Mouse (Mus musculus) left cerebral cortex, adult 11 months (tissue): ENCODE data around the gene Anapc5.

Source experiments
- DNase-seq: peaks from one replicate; pipeline ENCODE4 v3.0.0; 2022; ENCODE audit warnings: low spot score

The Anapc5 gene

DNA sequence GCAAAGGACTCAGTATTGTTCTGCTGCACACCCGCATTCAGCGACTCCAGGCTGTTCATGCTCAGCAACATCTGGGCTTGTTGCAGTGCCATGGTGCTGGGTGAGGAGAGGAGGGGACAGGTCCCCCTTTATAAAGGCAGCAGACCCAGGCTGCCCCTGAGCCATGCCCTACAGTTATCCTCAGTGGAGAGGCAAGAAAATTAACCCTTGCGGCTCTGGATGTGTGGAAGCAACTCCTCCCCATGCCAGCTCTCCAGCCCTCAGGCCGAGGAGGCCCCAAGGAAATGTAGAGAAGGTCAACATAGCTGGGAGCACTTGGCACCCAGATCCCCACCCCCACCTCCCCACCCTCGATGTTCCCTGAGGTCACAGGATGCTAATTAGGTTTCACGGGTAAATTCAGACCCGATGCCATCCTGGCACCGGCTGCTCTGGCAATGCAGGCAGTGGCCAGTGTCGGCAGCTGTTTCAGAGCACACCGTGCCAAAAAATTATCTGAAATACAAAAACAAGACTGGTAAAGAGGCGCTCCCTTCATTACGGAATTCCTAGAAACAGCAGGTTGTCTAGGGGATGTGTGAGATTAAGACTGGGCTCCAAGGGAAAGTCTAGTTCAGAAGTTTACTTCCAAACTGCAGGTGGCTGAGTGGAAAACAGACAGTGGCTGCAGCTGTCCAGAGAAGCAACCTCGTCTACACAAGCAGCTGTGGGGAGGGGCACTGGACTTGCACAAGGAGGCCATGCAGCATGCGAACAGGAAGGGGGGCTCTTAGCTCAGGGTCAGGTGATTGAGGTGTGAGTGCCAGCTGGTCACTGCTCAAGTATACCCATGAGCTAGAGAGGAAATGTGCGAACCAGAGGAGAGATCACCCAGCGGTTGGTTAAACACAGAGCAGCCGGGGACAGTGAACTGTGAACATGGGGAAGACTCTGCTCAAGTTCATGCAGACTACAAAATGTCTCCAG is 21.5 kb downstream of the Anapc5 start:
- DNase-seq, result no peak

DNA sequence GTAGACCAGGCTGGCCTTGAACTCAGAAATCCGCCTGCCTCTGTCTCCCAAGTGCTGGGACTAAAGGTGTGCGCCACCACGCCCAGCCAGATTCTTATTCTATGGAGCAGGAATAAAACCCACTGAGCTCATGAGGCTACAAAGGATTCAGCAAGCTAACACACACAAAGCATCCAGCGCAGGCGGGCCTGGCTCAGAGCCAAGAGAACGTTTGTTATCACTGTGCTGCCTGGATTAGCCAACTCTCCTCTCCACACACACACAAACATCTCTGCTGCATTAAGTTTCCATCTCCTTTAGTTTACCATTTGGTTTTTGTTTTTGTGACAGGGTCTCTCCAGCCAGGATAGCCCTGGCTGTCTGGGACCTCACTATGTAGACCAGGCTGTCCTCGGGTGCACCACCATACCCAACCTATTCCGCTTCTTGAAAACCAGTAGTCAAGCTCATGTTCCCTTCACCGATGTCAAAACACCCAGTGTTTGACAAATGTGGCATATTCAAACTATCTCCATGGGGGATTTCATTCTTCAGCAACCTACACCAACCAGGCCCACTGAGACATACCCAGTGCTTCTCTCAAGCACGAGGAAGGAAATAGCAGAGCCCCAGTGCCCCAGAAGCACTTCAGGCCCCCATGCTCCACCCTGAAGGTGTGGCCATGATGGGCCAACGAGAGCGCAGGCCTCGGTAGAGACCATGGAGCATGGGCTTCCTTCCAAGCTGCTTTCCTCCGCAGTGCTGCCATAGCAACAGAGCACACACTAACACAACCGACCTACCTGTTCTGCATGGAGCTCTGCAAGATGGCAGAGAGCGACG is 22.4 kb downstream of the Anapc5 start:
- peak; percentile 66 for DNase-seq

DNA sequence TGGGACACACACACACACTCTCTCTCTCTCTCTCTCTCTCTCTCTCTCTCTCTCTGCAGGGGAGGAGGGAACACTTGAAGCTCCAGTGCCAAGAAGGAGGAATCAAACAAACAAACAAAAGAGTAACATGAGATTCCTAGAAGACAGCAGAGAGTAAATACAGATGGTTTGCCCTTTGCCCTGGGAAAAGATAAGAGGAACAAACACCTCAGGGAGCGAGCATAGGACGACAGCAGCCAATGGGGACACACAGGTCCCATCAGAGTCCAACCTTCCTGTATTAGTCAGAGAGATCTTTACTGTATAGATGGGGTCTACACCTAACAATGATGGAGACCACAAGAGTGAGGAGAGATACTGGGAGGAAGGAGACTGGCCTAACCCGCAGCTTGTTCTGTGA is 23.3 kb downstream of the Anapc5 start:
- no peak for DNase-seq

DNA sequence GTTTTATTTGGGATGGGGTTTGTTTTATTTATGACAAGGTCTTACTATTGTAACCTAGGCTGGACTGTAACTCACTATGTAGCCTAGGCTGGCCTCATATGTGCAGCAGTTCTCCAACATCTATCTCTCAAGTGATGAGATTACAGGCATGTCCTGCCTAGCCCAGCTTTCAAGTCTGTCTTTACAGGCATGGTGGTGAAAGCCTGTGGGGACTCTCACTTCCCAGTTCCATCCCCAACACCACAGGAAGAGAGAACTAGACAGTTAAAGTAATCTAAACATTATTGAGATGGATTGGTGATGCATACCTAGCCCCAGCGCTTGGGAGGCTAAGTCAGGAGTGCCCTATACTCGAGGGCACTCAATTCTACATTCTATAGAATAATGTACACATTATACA is 32.4 kb downstream of the Anapc5 start:
- no peak for DNase-seq

DNA sequence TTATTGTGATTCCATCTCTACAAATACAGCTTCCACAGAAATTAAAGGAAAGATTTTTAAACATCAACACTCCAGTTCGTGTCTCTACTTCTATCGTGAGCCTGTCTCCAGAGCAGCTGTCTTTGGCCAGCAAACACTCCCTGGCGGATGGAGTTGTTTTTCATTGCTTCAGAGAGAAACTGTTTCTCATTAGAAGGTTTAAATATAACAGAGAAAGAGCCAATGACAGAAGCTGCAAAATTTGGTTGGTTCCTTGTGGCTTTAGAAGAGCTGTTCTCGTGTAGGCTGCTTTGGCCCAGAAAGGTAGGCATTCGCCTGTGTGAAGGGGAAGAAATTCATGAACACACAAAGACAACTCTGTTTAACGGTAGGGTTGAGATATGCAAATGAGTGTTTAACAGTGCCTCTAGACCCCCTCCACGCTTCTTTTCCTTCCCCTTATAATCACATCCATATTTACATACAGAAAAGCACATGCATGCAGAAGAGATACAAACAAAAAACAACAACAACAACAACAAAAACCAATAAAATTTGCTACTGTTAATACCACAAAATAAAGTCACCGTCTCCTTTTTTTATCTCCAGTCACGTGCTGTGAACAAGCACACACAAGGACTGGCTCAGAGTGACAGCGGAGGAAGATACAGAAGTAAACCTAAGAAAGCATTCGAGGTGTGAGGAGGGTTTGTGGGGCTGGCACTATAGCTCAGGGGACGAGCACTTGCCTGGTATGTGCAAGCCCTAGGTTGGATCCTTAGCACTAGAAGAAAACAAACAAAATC is 34.9 kb downstream of the Anapc5 start:
- DNase-seq, result no peak

DNA sequence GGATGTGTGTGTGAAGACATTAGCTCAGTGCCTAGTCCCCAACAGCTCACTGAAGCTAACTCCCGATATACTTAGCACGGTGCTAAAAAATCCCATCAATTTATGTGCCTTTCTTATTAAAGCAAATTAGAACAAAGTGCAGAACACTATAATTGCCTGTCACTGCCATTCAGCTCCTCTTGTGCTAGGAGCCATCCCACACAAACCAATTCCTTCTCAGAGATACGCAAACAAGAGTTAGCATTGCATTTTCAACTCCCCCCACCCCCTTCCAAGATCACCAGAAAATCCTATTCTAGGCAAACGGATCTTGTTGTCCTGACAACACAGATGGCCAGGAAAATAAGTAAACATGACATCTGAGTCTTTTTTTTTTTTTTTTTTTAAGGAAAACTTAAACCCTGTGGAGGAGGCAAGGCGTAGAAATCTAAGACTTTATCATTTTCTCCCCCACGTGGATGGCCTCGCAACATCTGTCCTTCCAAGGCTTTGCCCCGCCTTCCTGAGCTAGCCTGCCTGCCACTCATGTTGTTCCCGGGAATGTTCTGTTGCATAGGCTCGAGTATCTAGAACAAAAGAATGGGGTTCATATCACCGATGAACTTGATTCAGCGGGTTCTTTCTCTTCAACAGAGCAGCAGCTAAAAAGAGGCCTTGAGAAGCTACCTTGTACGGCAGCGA is 37.3 kb downstream of the Anapc5 start:
- no peak for DNase-seq

DNA sequence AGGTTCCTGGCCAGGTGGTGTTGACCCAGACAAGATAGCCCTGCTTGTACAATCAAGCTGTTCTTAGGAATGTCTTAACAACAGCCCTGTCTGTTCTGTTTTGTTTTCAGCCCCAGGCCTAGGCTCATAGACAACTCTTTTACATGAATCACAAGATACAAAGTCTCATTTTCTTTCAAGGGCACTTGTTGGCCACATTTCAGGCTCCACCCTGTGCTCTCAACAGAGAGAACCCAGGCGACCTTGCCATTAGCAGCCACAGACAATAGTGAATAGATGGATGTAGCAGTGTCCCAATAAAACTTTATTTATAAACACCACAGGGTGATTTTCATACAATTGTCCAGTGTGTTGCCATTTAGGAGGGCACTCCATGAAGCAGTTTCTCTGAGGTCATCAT is 39.1 kb downstream of the Anapc5 start:
- DNase-seq, result no peak

DNA sequence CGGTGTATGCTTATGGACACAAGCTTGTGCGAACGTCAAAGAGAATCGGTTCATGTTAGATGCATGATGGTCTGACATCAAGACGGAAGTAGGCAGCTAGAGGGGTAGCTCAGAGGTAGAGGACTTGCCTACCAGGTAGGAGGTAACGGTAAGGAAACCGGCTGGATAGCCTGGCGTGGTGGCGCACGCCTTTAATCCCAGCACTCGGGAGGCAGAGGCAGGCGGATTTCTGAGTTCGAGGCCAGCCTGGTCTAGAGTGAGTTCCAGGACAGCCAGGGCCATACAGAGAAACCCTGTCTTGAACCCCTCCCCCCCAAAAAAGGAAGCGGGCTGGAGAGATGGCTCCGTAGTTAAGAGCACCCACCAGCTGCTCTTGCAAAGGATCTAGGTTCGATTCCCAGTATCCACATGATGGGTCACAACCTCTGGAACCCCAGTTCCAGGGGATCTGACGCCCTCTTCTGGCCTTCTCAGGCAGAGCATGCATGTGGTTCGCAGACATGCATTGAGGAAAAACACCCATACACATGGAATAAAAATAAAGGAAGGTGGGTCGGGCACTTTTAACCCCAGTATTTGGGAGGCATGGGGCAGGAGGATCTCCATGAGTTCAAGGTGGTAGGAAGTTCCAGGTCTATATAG is 40.2 kb downstream of the Anapc5 start:
- no peak for DNase-seq

DNA sequence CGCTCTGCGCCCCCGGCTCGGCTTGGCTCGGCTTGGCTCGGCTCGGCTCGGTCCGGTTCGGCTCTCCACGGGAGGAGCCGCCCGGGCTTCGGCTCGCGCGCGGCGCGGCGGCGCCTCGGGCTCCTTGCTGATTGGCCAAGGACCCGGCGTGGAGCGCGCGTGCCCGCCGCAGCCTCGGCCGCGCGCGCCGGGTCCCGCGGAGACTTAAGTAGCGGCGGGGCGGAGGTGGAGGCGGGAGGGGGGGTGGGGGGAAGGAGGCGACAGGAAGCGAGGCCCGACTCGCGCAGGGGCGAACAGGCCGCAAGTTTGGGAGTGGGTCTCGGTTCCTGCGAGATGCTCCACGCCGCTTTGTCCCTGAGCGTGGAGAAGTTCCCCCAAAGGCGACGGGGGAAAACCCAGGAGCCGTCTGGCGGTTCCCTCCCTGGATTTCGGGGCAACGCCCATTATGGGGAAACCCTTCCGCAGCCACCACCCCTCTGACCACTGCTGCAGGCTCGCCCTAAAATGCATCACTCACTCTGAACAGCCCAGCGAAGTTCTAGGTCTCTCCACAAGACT is 41.8 kb downstream of the Anapc5 start, which contains the start of gene Camkk2:
Gene Camkk2, minus strand, starts transcription at position 133 of the 558 bp plus-strand sequence.
- peak; percentile 79 for DNase-seq

DNA sequence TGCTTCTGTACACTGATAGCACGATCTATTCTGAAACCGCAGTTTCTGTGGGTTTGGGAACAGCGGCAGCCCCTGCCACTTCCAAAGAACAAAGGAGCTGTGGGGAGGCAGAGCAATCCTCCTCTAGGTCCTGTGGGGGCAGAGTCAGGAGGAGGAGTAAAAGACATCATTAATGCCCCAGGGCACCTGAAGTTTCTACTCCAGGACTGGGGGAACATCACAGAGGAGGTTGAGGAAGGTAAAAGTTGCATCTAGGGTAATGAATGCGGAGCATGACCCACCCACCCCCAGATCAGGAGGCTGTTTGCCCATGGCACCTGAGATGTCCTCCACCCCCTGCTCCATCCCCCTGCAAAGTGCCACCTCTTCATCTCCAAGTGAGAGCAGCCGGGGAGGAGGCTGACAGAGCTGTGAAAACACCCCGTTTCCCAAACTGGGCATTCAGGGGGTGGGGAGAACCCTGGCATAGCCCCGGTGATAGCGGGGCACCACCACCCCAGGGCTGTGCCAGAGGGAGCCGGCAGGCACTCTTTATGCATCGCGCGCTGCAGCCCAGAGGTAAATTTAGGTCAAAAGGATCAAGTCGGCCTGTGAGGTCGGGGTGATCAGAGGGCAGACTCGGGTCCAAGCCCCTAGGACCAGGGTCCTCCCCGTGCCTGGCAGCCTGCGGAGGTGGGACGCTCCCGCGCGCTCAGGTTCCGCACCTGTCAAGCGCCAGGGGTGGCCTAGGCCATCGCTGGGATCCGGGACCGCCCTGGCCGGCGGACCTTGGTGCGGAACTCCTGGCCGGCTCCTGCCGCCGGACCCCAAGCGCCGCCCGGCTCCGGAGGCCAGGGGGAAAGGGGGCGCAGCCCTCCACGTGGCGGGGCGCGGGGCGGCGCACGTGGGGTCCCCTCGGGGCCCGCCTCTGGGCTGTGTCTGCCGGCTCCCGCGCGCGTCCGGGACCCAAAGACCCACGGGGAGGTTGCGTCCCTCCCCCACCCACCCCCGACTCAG is 42.6 kb downstream of the Anapc5 start:
- no peak for DNase-seq

DNA sequence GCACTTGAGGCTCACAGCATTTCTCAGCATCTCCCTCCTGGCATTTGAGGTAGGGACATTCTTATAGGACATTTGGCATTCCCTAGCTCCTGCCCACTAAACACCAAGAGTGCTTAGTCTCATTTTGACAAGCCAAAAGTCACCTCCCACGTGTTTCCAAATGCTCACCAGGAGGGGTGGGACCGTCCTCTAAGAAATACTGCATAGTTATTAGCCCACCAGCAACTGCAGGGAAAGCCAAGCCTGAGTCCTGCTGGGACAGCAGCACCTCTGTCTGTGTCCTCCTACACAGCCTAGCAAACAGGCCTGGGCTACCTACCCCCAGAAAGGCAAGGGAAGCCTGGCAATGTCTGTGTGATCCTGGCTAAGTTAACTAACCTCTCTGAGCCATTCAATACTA is 43.8 kb downstream of the Anapc5 start:
- DNase-seq, result no peak

DNA sequence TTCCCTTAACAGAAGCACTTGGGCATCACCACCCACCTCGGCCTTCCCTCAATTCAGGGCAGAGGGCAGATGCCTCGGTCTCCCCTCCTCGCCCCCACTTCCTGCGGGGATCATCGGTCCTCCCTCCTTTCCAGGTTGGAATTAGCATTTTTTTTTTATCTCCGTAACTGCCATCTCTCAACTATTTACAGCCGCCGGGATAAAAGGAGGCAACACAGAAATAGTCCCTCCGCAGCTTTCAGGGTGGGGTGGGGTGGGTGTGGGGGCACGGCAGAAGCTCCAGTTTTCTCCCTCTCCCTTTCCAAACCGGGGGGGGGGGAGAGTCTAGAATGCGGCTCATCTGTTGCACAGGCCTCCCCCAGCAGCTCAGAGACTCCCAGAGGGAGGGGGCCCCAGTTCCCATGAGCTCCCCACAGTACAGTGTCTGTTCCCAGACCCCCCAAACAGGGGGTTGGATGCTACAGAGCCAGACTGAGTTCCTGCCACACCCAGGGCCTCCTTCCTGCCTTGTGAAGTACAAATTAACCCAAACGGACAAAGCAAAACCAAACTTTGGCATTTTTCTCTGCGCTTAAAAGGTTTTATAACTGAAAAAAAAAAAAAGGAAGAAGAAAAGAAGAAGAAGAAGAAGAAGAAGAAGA is 45.4 kb downstream of the Anapc5 start:
- DNase-seq, result no peak

DNA sequence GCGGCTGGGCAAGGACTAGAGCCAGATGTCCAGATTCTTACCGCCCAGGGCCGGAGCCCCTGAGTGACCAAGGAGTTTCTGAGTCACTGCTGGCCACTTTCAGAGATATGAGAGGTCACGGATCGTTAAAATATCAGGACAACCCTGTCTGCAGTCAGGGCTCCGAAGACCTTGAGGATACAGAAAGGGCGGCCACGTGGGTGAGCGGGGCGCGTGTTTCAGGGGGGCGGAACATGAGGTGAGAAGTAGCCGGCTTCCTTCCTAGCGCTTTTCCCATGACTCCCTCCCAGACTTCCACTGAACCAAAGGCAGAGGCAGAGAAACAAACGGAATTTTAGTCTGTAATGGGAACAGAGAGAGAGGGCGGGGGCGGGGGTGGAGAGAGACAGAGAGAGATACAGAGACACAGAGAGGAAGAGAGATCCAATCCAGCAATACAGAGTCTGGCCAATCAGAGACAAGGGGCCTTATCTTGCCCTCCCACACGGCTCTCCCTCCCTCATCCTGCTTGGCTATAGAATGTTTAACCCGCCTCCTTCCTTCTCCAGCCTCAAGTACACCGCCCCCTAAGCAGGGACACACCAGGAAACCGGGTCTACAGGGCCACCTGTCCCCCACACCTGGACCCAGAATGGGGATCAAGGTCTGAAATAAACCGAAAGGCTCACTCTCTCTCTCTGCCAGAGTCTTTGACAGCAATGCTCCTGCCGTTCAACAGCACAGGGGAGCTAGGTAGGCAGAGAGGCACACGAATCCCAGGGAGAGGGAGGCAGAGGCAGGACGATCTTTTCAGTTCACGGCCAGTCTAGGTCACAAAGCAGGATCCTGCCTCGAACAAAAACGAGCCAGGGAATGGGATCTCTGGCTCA is 46.2 kb downstream of the Anapc5 start:
- DNase-seq, result no peak

DNA sequence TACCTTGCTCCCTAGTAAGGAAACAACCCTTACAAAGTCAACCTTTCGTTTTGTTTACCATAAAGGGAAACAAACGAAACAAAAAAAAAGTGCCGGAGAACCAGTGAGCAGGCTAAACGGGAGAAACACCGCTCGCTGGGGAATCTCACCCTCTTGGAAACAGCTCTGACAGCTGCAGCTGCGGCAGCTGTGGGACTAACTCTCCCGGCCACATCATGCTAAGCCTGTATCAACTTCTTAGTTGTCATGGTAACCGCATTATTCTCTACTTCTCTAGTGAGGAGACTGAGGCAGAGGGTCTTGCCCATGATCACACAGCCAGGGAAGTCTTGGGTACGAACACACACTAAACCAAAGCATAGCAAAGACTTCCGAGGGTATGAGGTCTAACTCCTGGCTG is 47.4 kb downstream of the Anapc5 start:
- no peak for DNase-seq

DNA sequence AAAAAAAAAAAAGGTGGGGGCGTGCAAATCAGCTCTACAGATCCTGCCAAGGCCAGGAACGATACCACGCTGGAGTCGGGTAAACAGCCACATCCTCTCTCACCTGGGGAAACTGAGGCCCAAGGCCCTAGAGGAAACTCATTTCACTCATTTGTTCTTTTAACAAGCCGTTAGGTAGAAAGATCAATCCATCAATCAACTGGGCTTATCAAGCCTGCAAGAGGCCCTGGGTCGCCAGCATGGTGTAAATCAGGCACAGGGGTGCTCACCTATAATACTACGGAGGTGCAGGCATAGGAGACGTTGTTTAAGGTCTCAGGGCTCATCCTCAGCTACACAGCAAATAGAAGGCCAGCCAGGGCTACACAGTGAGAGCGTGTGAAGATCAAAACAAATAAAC is 49.7 kb downstream of the Anapc5 start:
- no peak for DNase-seq

DNA sequence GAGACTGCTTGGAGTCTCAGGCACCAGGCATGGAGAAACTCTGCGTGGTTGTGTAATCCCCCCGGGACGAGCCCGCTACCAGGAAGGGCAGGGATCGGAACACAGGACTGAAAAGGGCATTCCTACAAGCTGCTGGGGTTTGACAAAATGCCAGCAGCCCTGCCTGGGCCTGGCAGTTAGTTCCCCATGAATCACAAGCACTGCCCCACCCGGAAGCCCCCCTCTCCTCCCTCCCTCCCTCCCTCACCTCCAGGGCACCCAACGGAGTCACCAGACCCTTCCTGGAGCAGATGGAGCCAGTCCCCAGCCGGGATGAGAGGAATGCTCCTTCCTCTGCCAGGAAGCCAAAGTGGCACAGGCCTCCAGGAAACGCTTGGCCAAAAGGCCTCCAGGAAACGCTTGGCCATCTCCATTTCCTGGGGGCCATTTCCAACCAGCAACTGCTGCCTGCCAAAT is 50.3 kb downstream of the Anapc5 start:
- no peak for DNase-seq

DNA sequence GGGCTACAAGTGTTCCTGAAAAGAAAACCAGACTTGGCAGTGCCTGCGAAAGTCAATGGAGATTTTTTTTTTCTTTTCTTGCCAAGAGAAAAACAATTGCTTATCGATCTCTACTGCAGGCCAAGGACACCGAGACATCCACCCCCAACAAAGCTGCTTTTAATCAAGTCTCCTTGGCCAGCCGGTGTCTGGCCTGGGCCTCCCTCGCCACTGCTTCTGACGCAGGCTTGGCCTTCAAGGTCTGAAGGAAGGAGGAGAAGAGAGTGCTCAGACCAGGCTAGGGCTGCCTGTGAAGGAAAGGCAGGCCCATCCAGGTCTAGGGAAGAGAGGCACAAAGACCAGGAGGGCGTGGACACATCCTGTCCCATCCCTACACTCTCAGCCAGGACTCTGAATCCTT is 50.8 kb downstream of the Anapc5 start:
- no peak for DNase-seq

DNA sequence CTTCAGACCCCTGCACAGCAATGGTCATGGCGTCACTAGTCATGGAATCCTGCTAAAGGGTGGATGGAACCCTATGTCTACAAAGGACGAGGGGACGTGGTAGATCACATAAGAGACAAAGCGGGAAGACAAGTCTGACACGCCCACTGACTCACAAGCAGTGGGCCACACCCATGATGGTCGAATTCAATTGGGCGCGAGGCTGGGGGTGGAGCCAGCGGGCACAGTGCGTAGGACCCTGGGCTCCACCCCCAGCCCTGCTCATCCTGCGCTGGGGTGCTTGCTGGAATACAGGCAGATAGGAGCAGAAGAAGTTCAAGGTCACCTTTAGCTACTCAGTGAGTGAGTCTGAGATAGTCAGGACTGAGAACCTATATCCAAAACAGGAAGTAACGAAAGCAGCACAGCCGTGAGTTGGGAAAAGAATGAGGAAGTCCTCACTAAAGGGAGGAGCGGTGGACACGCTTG is 52.0 kb downstream of the Anapc5 start:
- no peak for DNase-seq
